Mouse (Mus musculus): Measurements from ENCODE around the gene Nepro. TPM values are rescaled to one million over a fixed set of nuclear protein-coding genes. Genes with fewer than 3 reads are reported as not detected.

Gene Nepro
- total and polyA plus RNA-seq, 3 experiments: 5.4 to 27.7 (median 17.3) TPM

- H3K27me3 ChIP-seq (ENCODE audit: insufficient read depth, low read length): peaks cover 27% of the 10 kb centered on the region
- no peak overlapping the region for H3K4me3 ChIP-seq (ENCODE audit: low read depth, low read length)
- no peaks in the 10 kb centered on the region for H3K9me3 ChIP-seq (replicated peaks)
- no peaks in the 10 kb centered on the region for H3K4me1 ChIP-seq (ENCODE audit: insufficient read depth, low read depth, low read length)
- DNase-seq (ENCODE audit: low spot score): no peak
- H3K36me3 ChIP-seq (replicated peaks): no peaks in the 10 kb centered on the region
- ATAC-seq (ENCODE audit: extremely low read depth, insufficient number of reproducible peaks, low FRiP score, poor library complexity, severe bottlenecking): 0 out of 2 replicates have a peak, but pooled peaks have one; percentile 34
- no peak for TF ChIP-seq POLR2AphosphoS5 (IDR thresholded peaks at IDR 0.05; ENCODE audit: insufficient replicate concordance, low read depth, low read length)
- no peak for TF ChIP-seq GATA1 (IDR thresholded peaks at IDR 0.05; ENCODE audit: borderline replicate concordance, low read length)
- TF ChIP-seq TAL1 (conservative IDR thresholded peaks at IDR 0.05; ENCODE audit: low read depth, low read length): no peak
- TF ChIP-seq CTCF (IDR thresholded peaks at IDR 0.05; ENCODE audit: low read depth, low read length): no peak
- TF ChIP-seq GATA2 (IDR thresholded peaks at IDR 0.05; ENCODE audit: borderline replicate concordance, low read depth, low read length): no peak
Observed at GRCm38 (mm10) chr16:44691561-44692141, 32.5 kb upstream of the Nepro start.

- peaks cover 26% of the 10 kb centered on the region for H3K27me3 ChIP-seq (ENCODE audit: insufficient read depth, low read length)
- peak; percentile 45; the same call in 1 of the 2 replicates for ATAC-seq (ENCODE audit: extremely low read depth, insufficient number of reproducible peaks, low FRiP score, poor library complexity, severe bottlenecking)
- DNase-seq (ENCODE audit: low spot score): no peak
- no peak overlapping the region for H3K4me3 ChIP-seq (ENCODE audit: low read depth, low read length)
- no peaks in the 10 kb centered on the region for H3K36me3 ChIP-seq (replicated peaks)
- no peak for TF ChIP-seq GATA1 (IDR thresholded peaks at IDR 0.05; ENCODE audit: borderline replicate concordance, low read length)
- TF ChIP-seq TAL1 (conservative IDR thresholded peaks at IDR 0.05; ENCODE audit: low read depth, low read length): no peak
- no peak for TF ChIP-seq CTCF (IDR thresholded peaks at IDR 0.05; ENCODE audit: low read depth, low read length)
- no peak for TF ChIP-seq POLR2AphosphoS5 (IDR thresholded peaks at IDR 0.05; ENCODE audit: insufficient replicate concordance, low read depth, low read length)
- no peak for TF ChIP-seq GATA2 (IDR thresholded peaks at IDR 0.05; ENCODE audit: borderline replicate concordance, low read depth, low read length)
- no peaks in the 10 kb centered on the region for H3K4me1 ChIP-seq (ENCODE audit: insufficient read depth, low read depth, low read length)
- H3K9me3 ChIP-seq (replicated peaks): no peaks in the 10 kb centered on the region
Observed at GRCm38 (mm10) chr16:44692541-44692940, 31.6 kb upstream of the Nepro start.

- Histone ChIP-seq H3K36me3 (replicated peaks) (no peaks in the 10 kb centered on the region), H3K4me1 (ENCODE audit: insufficient read depth, low read depth, low read length) (no peaks in the 10 kb centered on the region), H3K27me3 (ENCODE audit: insufficient read depth, low read length) (peaks cover 26% of the 10 kb centered on the region), H3K9me3 (replicated peaks) (no peaks in the 10 kb centered on the region), H3K4me3 (ENCODE audit: low read depth, low read length) (no peak overlapping the region)
- ATAC-seq (ENCODE audit: extremely low read depth, insufficient number of reproducible peaks, low FRiP score, poor library complexity, severe bottlenecking) (no peak), DNase-seq (ENCODE audit: low spot score) (no peak)
- TF ChIP-seq GATA1 (IDR thresholded peaks at IDR 0.05; ENCODE audit: borderline replicate concordance, low read length) (no peak), CTCF (IDR thresholded peaks at IDR 0.05; ENCODE audit: low read depth, low read length) (no peak), GATA2 (IDR thresholded peaks at IDR 0.05; ENCODE audit: borderline replicate concordance, low read depth, low read length) (no peak), POLR2AphosphoS5 (IDR thresholded peaks at IDR 0.05; ENCODE audit: insufficient replicate concordance, low read depth, low read length) (no peak), TAL1 (conservative IDR thresholded peaks at IDR 0.05; ENCODE audit: low read depth, low read length) (no peak)
Observed at GRCm38 (mm10) chr16:44693695-44694094, 30.4 kb upstream of the Nepro start.

GRCm38 (mm10) chr16:44695214-44695858, 28.8 kb upstream of the Nepro start:
- H3K27me3 ChIP-seq (ENCODE audit: insufficient read depth, low read length): peaks cover 26% of the 10 kb centered on the region
- no peak overlapping the region for H3K4me3 ChIP-seq (ENCODE audit: low read depth, low read length)
- DNase-seq (ENCODE audit: low spot score) (no peak), ATAC-seq (ENCODE audit: extremely low read depth, insufficient number of reproducible peaks, low FRiP score, poor library complexity, severe bottlenecking) (no peak)
- TF ChIP-seq TAL1 (conservative IDR thresholded peaks at IDR 0.05; ENCODE audit: low read depth, low read length) (no peak), CTCF (IDR thresholded peaks at IDR 0.05; ENCODE audit: low read depth, low read length) (no peak), POLR2AphosphoS5 (IDR thresholded peaks at IDR 0.05; ENCODE audit: insufficient replicate concordance, low read depth, low read length) (no peak), GATA1 (IDR thresholded peaks at IDR 0.05; ENCODE audit: borderline replicate concordance, low read length) (no peak), GATA2 (IDR thresholded peaks at IDR 0.05; ENCODE audit: borderline replicate concordance, low read depth, low read length) (no peak)
- H3K36me3 ChIP-seq (replicated peaks): no peaks in the 10 kb centered on the region
- H3K4me1 ChIP-seq (ENCODE audit: insufficient read depth, low read depth, low read length): no peaks in the 10 kb centered on the region
- no peaks in the 10 kb centered on the region for H3K9me3 ChIP-seq (replicated peaks)

- ATAC-seq (ENCODE audit: extremely low read depth, insufficient number of reproducible peaks, low FRiP score, poor library complexity, severe bottlenecking) (no peak), DNase-seq (ENCODE audit: low spot score) (no peak)
- Histone ChIP-seq H3K4me3 (ENCODE audit: low read depth, low read length) (no peak overlapping the region), H3K36me3 (replicated peaks) (no peaks in the 10 kb centered on the region), H3K4me1 (ENCODE audit: insufficient read depth, low read depth, low read length) (no peaks in the 10 kb centered on the region), H3K9me3 (replicated peaks) (no peaks in the 10 kb centered on the region), H3K27me3 (ENCODE audit: insufficient read depth, low read length) (peaks cover 26% of the 10 kb centered on the region)
- TF ChIP-seq POLR2AphosphoS5 (IDR thresholded peaks at IDR 0.05; ENCODE audit: insufficient replicate concordance, low read depth, low read length): no peak
- TF ChIP-seq GATA2 (IDR thresholded peaks at IDR 0.05; ENCODE audit: borderline replicate concordance, low read depth, low read length): no peak
- no peak for TF ChIP-seq GATA1 (IDR thresholded peaks at IDR 0.05; ENCODE audit: borderline replicate concordance, low read length)
- no peak for TF ChIP-seq TAL1 (conservative IDR thresholded peaks at IDR 0.05; ENCODE audit: low read depth, low read length)
- TF ChIP-seq CTCF (IDR thresholded peaks at IDR 0.05; ENCODE audit: low read depth, low read length): no peak
Observed at GRCm38 (mm10) chr16:44695859-44696620, 28.1 kb upstream of the Nepro start.
